Mouse (Mus musculus): ENCODE results near the gene Twf1. TPM values are rescaled to one million over a fixed set of nuclear protein-coding genes. Genes with fewer than 3 reads are reported as not detected.
A peak's percentile ranks its signal among the peaks of the same experiment; 100 is the strongest.

Twf1 gene
- total and polyA plus RNA-seq, 3 experiments, result 10.4 to 37.0 (median 30.1) TPM

GRCm38 (mm10) chr15:94602441-94602840, 12.8 kb upstream of the Twf1 start:
- no peak for DNase-seq (ENCODE audit: extremely low read depth)
- dilution Hi-C loops (cut with MboI; ENCODE audit: extremely low pct_ligation_motif_present, extremely low pct_unique_long_range_greater_than_20kb, low sequenced_read_pairs), result no loop called here
- no peaks in the 10 kb centered on the region for H3K9me3 ChIP-seq (replicated peaks; ENCODE audit: low read length)
- no peaks in the 10 kb centered on the region for H3K36me3 ChIP-seq (replicated peaks in 1 of 2; ENCODE audit: control insufficient read depth in 1 of 2, insufficient read depth in 1 of 2, low read length in 1 of 2)
- H3K9ac ChIP-seq (ENCODE audit: insufficient read depth, low read depth), result no peak overlapping the region
- H3K27me3 ChIP-seq (replicated peaks), result no peaks in the 10 kb centered on the region
- H3K4me1 ChIP-seq (ENCODE audit: control insufficient read depth in 1 of 2, insufficient read depth in 2 of 2), result peaks cover 5 to 28% of the 10 kb centered on the region in 2 experiments; a peak in 2 of 4 replicates
- TF ChIP-seq POLR2AphosphoS2 (IDR thresholded peaks at IDR 0.05; ENCODE audit: low read depth, low read length), result no peak
- no peak for TF ChIP-seq MYC (IDR thresholded peaks at IDR 0.05; ENCODE audit: low read depth, low read length)
- TF ChIP-seq CTCF (conservative IDR thresholded peaks at IDR 0.05 in 1 of 2, IDR thresholded peaks at IDR 0.05 in 1 of 2; ENCODE audit: low read depth in 2 of 2, low read length in 2 of 2), result no peak
- TF ChIP-seq ETS1 (conservative IDR thresholded peaks at IDR 0.05; ENCODE audit: low read depth, low read length), result no peak
- TF ChIP-seq ZC3H11A (IDR thresholded peaks at IDR 0.05; ENCODE audit: low read depth, low read length), result no peak
- no peak for TF ChIP-seq SMC3 (IDR thresholded peaks at IDR 0.05; ENCODE audit: low read depth, low read length)
- no peak for TF ChIP-seq KAT2A (IDR thresholded peaks at IDR 0.05; ENCODE audit: insufficient replicate concordance, low read length)
- no peak for TF ChIP-seq MAX (IDR thresholded peaks at IDR 0.05; ENCODE audit: low read length)
- TF ChIP-seq MEF2A (IDR thresholded peaks at IDR 0.05; ENCODE audit: borderline replicate concordance, low read depth, low read length), result no peak; the same call in none of the 2 replicates
- TF ChIP-seq NRF1 (IDR thresholded peaks at IDR 0.05; ENCODE audit: low read depth, low read length), result no peak
- TF ChIP-seq HCFC1 (IDR thresholded peaks at IDR 0.05; ENCODE audit: low read depth, low read length), result no peak
- TF ChIP-seq SIN3A (IDR thresholded peaks at IDR 0.05; ENCODE audit: low read length), result no peak; the same call in 1 of the 2 replicates
- TF ChIP-seq IRF4 (IDR thresholded peaks at IDR 0.05; ENCODE audit: low read depth, low read length), result 0 out of 2 replicates have a peak, but pooled peaks have one; percentile 20
- no peak for TF ChIP-seq TCF12 (IDR thresholded peaks at IDR 0.05; ENCODE audit: low read depth, low read length)
- no peak for TF ChIP-seq JUN (IDR thresholded peaks at IDR 0.05; ENCODE audit: insufficient read depth, low read depth, low read length)
- no peak for TF ChIP-seq USF1 (IDR thresholded peaks at IDR 0.05; ENCODE audit: low read depth, low read length)
- TF ChIP-seq NELFE (IDR thresholded peaks at IDR 0.05; ENCODE audit: low read depth, low read length), result no peak
- TF ChIP-seq PAX5 (IDR thresholded peaks at IDR 0.05; ENCODE audit: low read length), result no peak
- TF ChIP-seq ZMIZ1 (IDR thresholded peaks at IDR 0.05; ENCODE audit: low read depth, low read length), result no peak
- TF ChIP-seq EP300 (IDR thresholded peaks at IDR 0.05; ENCODE audit: low read length), result peak; percentile 43; the same call in 1 of the 2 replicates
- no peak for TF ChIP-seq RCOR1 (conservative IDR thresholded peaks at IDR 0.05; ENCODE audit: low read depth, low read length)
- TF ChIP-seq USF2 (conservative IDR thresholded peaks at IDR 0.05; ENCODE audit: low read depth, low read length), result no peak
- TF ChIP-seq BHLHE40 (IDR thresholded peaks at IDR 0.05; ENCODE audit: low read depth, low read length), result peak; percentile 29; the same call in 1 of the 2 replicates
- no peak for TF ChIP-seq ZNF384 (IDR thresholded peaks at IDR 0.05; ENCODE audit: low read depth, low read length)
- no peak for TF ChIP-seq POLR2A (IDR thresholded peaks at IDR 0.05; ENCODE audit: low read depth, low read length)
- no peak for TF ChIP-seq GABPA (IDR thresholded peaks at IDR 0.05; ENCODE audit: insufficient replicate concordance, low read depth, low read length)
- TF ChIP-seq JUND (conservative IDR thresholded peaks at IDR 0.05; ENCODE audit: low read depth, low read length), result 0 out of 2 replicates have a peak, but pooled peaks have one; percentile 29
- TF ChIP-seq TBP (conservative IDR thresholded peaks at IDR 0.05; ENCODE audit: low read depth, low read length), result no peak
- TF ChIP-seq CHD1 (IDR thresholded peaks at IDR 0.05; ENCODE audit: low read depth, low read length), result 0 out of 2 replicates have a peak, but pooled peaks have one; percentile 23
- TF ChIP-seq E2F4 (IDR thresholded peaks at IDR 0.05; ENCODE audit: insufficient replicate concordance, low read depth, low read length), result no peak
- no peak for TF ChIP-seq CHD2 (IDR thresholded peaks at IDR 0.05; ENCODE audit: low read length)
- no peak for TF ChIP-seq ELF1 (IDR thresholded peaks at IDR 0.05; ENCODE audit: low read depth, low read length)
- no peak for TF ChIP-seq UBTF (IDR thresholded peaks at IDR 0.05; ENCODE audit: low read depth, low read length)
- no peak for TF ChIP-seq MXI1 (IDR thresholded peaks at IDR 0.05; ENCODE audit: low read depth, low read length)
- no peak for TF ChIP-seq ZKSCAN1 (IDR thresholded peaks at IDR 0.05; ENCODE audit: borderline replicate concordance, low read depth, low read length)
- TF ChIP-seq MAFK (IDR thresholded peaks at IDR 0.05; ENCODE audit: insufficient replicate concordance, low read length), result peak; percentile 35; the same call in 1 of the 2 replicates
- TF ChIP-seq RAD21 (IDR thresholded peaks at IDR 0.05; ENCODE audit: low read depth, low read length), result no peak
- no peak overlapping the region for H3K4me3 ChIP-seq (replicated peaks in 1 of 3; ENCODE audit: low read depth in 2 of 3, low read length in 2 of 3, poor library complexity in 1 of 3)
- in situ Hi-C loops (cut with MboI; ENCODE audit: low pct_ligation_motif_present, low pct_unique_long_range_greater_than_20kb, low sequenced_read_pairs), result no loop called here
- H3K4me2 ChIP-seq (ENCODE audit: insufficient read depth, low read depth, poor library complexity, severe bottlenecking), result peak overlapping the region; percentile 36; the same call in 1 of the 2 replicates
- H3K79me2 ChIP-seq (replicated peaks; ENCODE audit: control insufficient read depth, extremely low read depth, insufficient read depth, poor library complexity, severe bottlenecking), result no peaks in the 10 kb centered on the region
- H3K27ac ChIP-seq (ENCODE audit: insufficient read depth, low read depth), result no peak overlapping the region

Measured in CH12.LX (cell line).